Mouse (Mus musculus) c-Kit-positive CD71-negative TER-119-negative erythroid progenitor cells, embryonic 14.5 days (primary cell): Measurements from ENCODE around the gene Rest.
A peak's percentile ranks its signal among the peaks of the same experiment; 100 is the strongest.

Experiments used
- DNase-seq: peaks from one replicate; pipeline ENCODE4 v3.0.0-alpha.2; 2013; ENCODE audit warnings: low read depth

Rest gene

DNA sequence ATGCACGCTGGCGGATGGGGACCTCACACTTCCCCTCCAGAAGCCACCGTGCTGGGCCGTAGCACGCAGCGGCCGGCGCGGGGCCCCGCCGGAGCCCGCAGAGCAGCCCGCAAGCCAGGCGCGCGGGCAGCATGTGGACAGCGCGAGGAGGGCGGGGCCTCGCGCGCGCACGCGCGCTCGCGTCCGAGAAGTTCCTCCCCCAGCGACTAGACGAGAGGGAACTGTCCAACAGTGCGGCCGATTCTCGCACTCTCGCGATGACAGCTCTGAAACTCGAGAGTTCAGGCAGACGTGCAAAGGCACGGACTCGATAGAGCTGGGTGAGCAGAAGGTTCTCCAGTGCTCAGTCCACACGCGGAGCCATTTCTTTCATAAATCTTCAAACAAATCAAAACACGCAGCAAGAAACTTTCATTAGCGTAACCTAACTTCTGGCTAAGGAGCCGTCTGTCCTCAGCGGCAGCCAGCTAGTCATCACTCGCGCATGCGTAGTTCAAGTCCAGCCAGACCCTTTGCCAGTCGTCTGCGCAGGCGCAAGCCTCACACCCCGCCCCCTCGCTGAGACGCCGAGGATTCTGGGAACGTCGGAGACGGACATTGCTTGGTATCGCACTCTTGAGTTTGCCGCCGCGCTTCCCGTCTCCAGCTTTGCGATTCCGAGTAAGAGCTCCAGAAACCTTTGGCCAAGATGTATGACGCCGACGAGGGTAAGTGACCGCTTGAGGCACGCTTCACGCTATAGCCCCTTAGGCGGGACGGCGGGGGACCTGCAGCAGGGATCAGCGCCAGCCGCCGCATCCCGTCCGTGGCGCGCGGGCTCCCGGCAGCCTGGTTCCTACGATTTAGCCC, 44.9 kb downstream of the Rest start, which contains the start of the genes Noa1 and Polr2b:
TSS of gene Noa1 (minus strand) at position 161 of the 849 bp plus-strand sequence.
TSS of gene Polr2b (plus strand) at position 224 of the 849 bp plus-strand sequence.
- peak; percentile 96 for DNase-seq

GRCm38 (mm10) chr5:77314206-77314605, 48.9 kb downstream of the Rest start:
- no peak for DNase-seq

DNA sequence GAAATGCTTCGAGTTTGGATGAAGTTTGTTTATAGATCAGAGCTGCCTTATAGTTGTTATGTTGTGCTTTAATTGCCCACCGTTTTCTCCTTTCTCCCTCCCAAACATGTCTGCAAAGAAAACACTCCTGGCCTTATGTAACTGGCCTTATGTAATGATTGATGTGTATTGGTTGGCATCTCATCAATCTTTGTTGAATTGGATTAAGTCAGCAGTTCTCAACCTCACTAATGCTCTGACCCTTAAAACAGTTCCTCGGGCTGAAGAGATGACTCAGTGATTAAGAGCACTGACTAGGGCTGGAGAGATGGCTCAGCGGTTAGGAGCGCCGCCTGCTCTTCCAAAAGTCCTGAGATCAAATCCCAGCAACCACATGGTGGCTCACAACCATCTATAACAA, 49.7 kb downstream of the Rest start:
- DNase-seq, result no peak

GRCm38 (mm10) chr5:77324936-77325335, 59.6 kb downstream of the Rest start:
- DNase-seq, result no peak

GRCm38 (mm10) chr5:77330154-77330553, 64.9 kb downstream of the Rest start:
- no peak for DNase-seq
